Mouse (Mus musculus) CH12.LX (cell line): ENCODE measurements around the gene Bola3. TPM values are rescaled to one million over a fixed set of nuclear protein-coding genes. Genes with fewer than 3 reads are reported as not detected.

Experiments used
- DNase-seq: peaks from one replicate; pipeline ENCODE4 v3.0.0-alpha.2; 2013; ENCODE audit errors: extremely low read depth
- H3K27ac ChIP-seq: 2 replicates; pipeline ENCODE4 v1.5.1; 2012; ENCODE audit warnings: low read depth, mild to moderate bottlenecking, control low read depth, moderate library complexity; ENCODE audit not compliant: insufficient read depth
- H3K27me3 ChIP-seq: replicated peaks from 2 replicates; pipeline ENCODE3; 2012; ENCODE audit warnings: inconsistent platforms
- H3K36me3 ChIP-seq, 2 experiments: replicated peaks in 1 of 2; 2 replicates each; pipeline versions ENCODE3 to v1.6.1; 2012; ENCODE audit warnings: inconsistent platforms in 1 of 2, low read length in 1 of 2, mild to moderate bottlenecking in 1 of 2, mixed read lengths in 1 of 2, moderate library complexity in 1 of 2; ENCODE audit not compliant: control insufficient read depth in 1 of 2, insufficient read depth in 1 of 2
- H3K4me1 ChIP-seq, 2 experiments: 2 replicates each; pipeline ENCODE4 v1.6.1; 2012; ENCODE audit warnings: inconsistent platforms in 1 of 2, moderate library complexity in 1 of 2; ENCODE audit not compliant: insufficient read depth in 2 of 2, control insufficient read depth in 1 of 2
- H3K4me2 ChIP-seq: 2 replicates; pipeline ENCODE4 v1.6.1; 2012; ENCODE audit warnings: low read depth, mild to moderate bottlenecking, control low read depth; ENCODE audit not compliant: poor library complexity, insufficient read depth, severe bottlenecking
- H3K4me3 ChIP-seq, 3 experiments: fragments of 150-350 bp in 1 of 3; sonication (generic) in 1 of 3; replicated peaks in 1 of 3; 2 replicates each; pipeline versions ENCODE3 to v1.5.1; 2011 to 2012; ENCODE audit warnings: low read depth in 2 of 3, low read length in 2 of 3, mild to moderate bottlenecking in 2 of 3, moderate library complexity in 2 of 3, control low read depth in 1 of 3, improper control_type of control experiment in 1 of 3, inconsistent platforms in 1 of 3, mixed read lengths in 1 of 3; ENCODE audit not compliant: poor library complexity in 1 of 3
- H3K79me2 ChIP-seq: replicated peaks from 2 replicates; pipeline ENCODE4 v1.6.1; 2012; ENCODE audit warnings: mild to moderate bottlenecking, moderate library complexity; ENCODE audit not compliant: control insufficient read depth, poor library complexity, insufficient read depth, severe bottlenecking; ENCODE audit errors: extremely low read depth
- H3K9ac ChIP-seq: 2 replicates; pipeline ENCODE4 v1.6.1; 2012; ENCODE audit warnings: low read depth, mild to moderate bottlenecking, control low read depth, moderate library complexity; ENCODE audit not compliant: insufficient read depth
- H3K9me3 ChIP-seq: replicated peaks from 2 replicates; pipeline ENCODE3; 2012; ENCODE audit warnings: low read length, inconsistent platforms, mixed read lengths
- BHLHE40 ChIP-seq: IDR thresholded peaks from 2 replicates; pipeline ENCODE4 v1.6.1; 2011; ENCODE audit warnings: mild to moderate bottlenecking, low read depth, low read length, improper control_type of control experiment
- CHD2 ChIP-seq: IDR thresholded peaks from 2 replicates; pipeline ENCODE4 v1.6.1; 2011; ENCODE audit warnings: low read length, improper control_type of control experiment
- CTCF ChIP-seq, 2 experiments: IDR thresholded peaks in 1 of 2; conservative IDR thresholded peaks in 1 of 2; 2 replicates each; pipeline ENCODE4 v1.5.1; 2011 to 2012; ENCODE audit warnings: low read depth in 2 of 2, low read length in 2 of 2, improper control_type of control experiment in 1 of 2, inconsistent platforms in 1 of 2, mild to moderate bottlenecking in 1 of 2, moderate library complexity in 1 of 2
- ELF1 ChIP-seq: IDR thresholded peaks from 2 replicates; pipeline ENCODE4 v1.6.1; 2014; ENCODE audit warnings: low read depth, mild to moderate bottlenecking, inconsistent platforms, low read length, improper control_type of control experiment
- EP300 ChIP-seq: IDR thresholded peaks from 2 replicates; pipeline ENCODE4 v1.6.1; 2011; ENCODE audit warnings: low read length, improper control_type of control experiment
- ETS1 ChIP-seq: conservative IDR thresholded peaks from 2 replicates; pipeline ENCODE4 v1.6.1; 2012; ENCODE audit warnings: low read depth, mild to moderate bottlenecking, inconsistent platforms, low read length, improper control_type of control experiment, moderate library complexity
- GABPA ChIP-seq: IDR thresholded peaks from 2 replicates; pipeline ENCODE4 v1.6.1; 2012; ENCODE audit warnings: low read depth, low read length, improper control_type of control experiment, inconsistent platforms; ENCODE audit not compliant: insufficient replicate concordance
- HCFC1 ChIP-seq: IDR thresholded peaks from 2 replicates; pipeline ENCODE4 v1.6.1; 2012; ENCODE audit warnings: low read depth, mild to moderate bottlenecking, inconsistent platforms, low read length, improper control_type of control experiment
- JUN ChIP-seq: IDR thresholded peaks from 2 replicates; pipeline ENCODE4 v1.6.1; 2011; ENCODE audit warnings: low read depth, mild to moderate bottlenecking, low read length, improper control_type of control experiment, moderate library complexity; ENCODE audit not compliant: insufficient read depth
- KAT2A ChIP-seq: IDR thresholded peaks from 2 replicates; pipeline ENCODE4 v1.6.1; 2012; ENCODE audit warnings: low read length, improper control_type of control experiment, inconsistent platforms; ENCODE audit not compliant: insufficient replicate concordance
- MAFK ChIP-seq: IDR thresholded peaks from 2 replicates; pipeline ENCODE4 v1.6.1; 2011; ENCODE audit warnings: low read length, improper control_type of control experiment; ENCODE audit not compliant: insufficient replicate concordance
- MAX ChIP-seq: IDR thresholded peaks from 2 replicates; pipeline ENCODE4 v1.6.1; 2011; ENCODE audit warnings: low read length, improper control_type of control experiment
- MAZ ChIP-seq: IDR thresholded peaks from 2 replicates; pipeline ENCODE4 v1.6.1; 2012; ENCODE audit warnings: low read depth, mild to moderate bottlenecking, inconsistent platforms, low read length, improper control_type of control experiment, moderate library complexity
- MEF2A ChIP-seq: IDR thresholded peaks from 2 replicates; pipeline ENCODE4 v1.6.1; 2014; ENCODE audit warnings: low read depth, mild to moderate bottlenecking, inconsistent platforms, low read length, improper control_type of control experiment, borderline replicate concordance
- MXI1 ChIP-seq: IDR thresholded peaks from 2 replicates; pipeline ENCODE4 v1.6.1; 2011; ENCODE audit warnings: mild to moderate bottlenecking, low read depth, low read length, improper control_type of control experiment
- MYC ChIP-seq: IDR thresholded peaks from 2 replicates; pipeline ENCODE4 v1.6.1; 2011; ENCODE audit warnings: low read depth, mild to moderate bottlenecking, improper control_type of control experiment, low read length
- NRF1 ChIP-seq: IDR thresholded peaks from 2 replicates; pipeline ENCODE4 v1.6.1; 2014; ENCODE audit warnings: low read depth, mild to moderate bottlenecking, inconsistent platforms, low read length, improper control_type of control experiment, moderate library complexity
- PAX5 ChIP-seq: IDR thresholded peaks from 2 replicates; pipeline ENCODE4 v1.6.1; 2012; ENCODE audit warnings: low read length, inconsistent platforms, mixed read lengths
- POLR2A ChIP-seq: IDR thresholded peaks from 2 replicates; pipeline ENCODE4 v1.6.1; 2011; ENCODE audit warnings: low read depth, mild to moderate bottlenecking, improper control_type of control experiment, low read length
- SIN3A ChIP-seq: IDR thresholded peaks from 2 replicates; pipeline ENCODE4 v1.6.1; 2012; ENCODE audit warnings: low read length, improper control_type of control experiment, inconsistent platforms
- SMC3 ChIP-seq: IDR thresholded peaks from 2 replicates; pipeline ENCODE4 v1.6.1; 2011; ENCODE audit warnings: low read depth, low read length, improper control_type of control experiment
- TCF12 ChIP-seq: IDR thresholded peaks from 2 replicates; pipeline ENCODE4 v1.6.1; 2014; ENCODE audit warnings: low read depth, mild to moderate bottlenecking, inconsistent platforms, low read length, improper control_type of control experiment
- UBTF ChIP-seq: IDR thresholded peaks from 2 replicates; pipeline ENCODE4 v1.6.1; 2012; ENCODE audit warnings: low read depth, mild to moderate bottlenecking, inconsistent platforms, low read length, improper control_type of control experiment, moderate library complexity
- USF2 ChIP-seq: conservative IDR thresholded peaks from 2 replicates; pipeline ENCODE4 v1.6.1; 2011; ENCODE audit warnings: low read depth, low read length, improper control_type of control experiment
- ZC3H11A ChIP-seq: IDR thresholded peaks from 2 replicates; pipeline ENCODE4 v1.6.1; 2012; ENCODE audit warnings: low read depth, mild to moderate bottlenecking, inconsistent platforms, low read length, improper control_type of control experiment
- ZKSCAN1 ChIP-seq: IDR thresholded peaks from 2 replicates; pipeline ENCODE4 v1.6.1; 2012; ENCODE audit warnings: low read depth, inconsistent platforms, low read length, improper control_type of control experiment, borderline replicate concordance
- ZMIZ1 ChIP-seq: IDR thresholded peaks from 2 replicates; pipeline ENCODE4 v1.6.1; 2012; ENCODE audit warnings: low read depth, mild to moderate bottlenecking, inconsistent platforms, low read length, improper control_type of control experiment
- ZNF384 ChIP-seq: IDR thresholded peaks from 2 replicates; pipeline ENCODE4 v1.6.1; 2012; ENCODE audit warnings: low read depth, low read length, improper control_type of control experiment, inconsistent platforms
- dilution Hi-C: fragments of 300-500 bp; cut with MboI; formaldehyde crosslinking; loops from 2 replicates; pipeline ENCODE4 v1.14.3; 2020; ENCODE audit warnings: low sequenced_read_pairs; ENCODE audit not compliant: extremely low pct_unique_long_range_greater_than_20kb, extremely low pct_ligation_motif_present
- in situ Hi-C: fragments of 300-500 bp; cut with MboI; formaldehyde crosslinking; loops from 3 replicates; pipeline ENCODE4 v1.14.3; 2019; ENCODE audit warnings: low sequenced_read_pairs, low pct_ligation_motif_present, low pct_unique_long_range_greater_than_20kb, mixed read lengths
- polyA plus RNA-seq: library from polyadenylated mRNA; unstranded; fragments of >175 nt; gene quantifications from 2 replicates; pipeline ENCODE4 v1.2.1, GENCODE M21; 2012; ENCODE audit warnings: low read depth; ENCODE audit not compliant: insufficient read length
- total RNA-seq, 2 experiments: library from RNA; depleted of rRNA; stranded (reverse); fragments of 300-350 nt in 1 of 2; fragments of >200 nt in 1 of 2; gene quantifications; 2 replicates each; pipeline ENCODE4 v1.2.3; 2012 to 2014

The Bola3 gene
- total and polyA plus RNA-seq, 3 experiments, result 35.3 to 223 (median 60.5) TPM

GRCm38 (mm10) chr6:83323652-83324419 is 25.1 kb upstream of the Bola3 start:
- peak; percentile 70 for TF ChIP-seq ZNF384
- no peak for TF ChIP-seq CTCF (conservative IDR thresholded peaks at IDR 0.05 in 1 of 2, IDR thresholded peaks at IDR 0.05 in 1 of 2; ENCODE audit: low read depth in 2 of 2, low read length in 2 of 2)
- peak; percentile 83 for TF ChIP-seq CHD2
- TF ChIP-seq ETS1, result peak; percentile 33; the same call in 1 of the 2 replicates
- DNase-seq, result peak; percentile 78
- in situ Hi-C loops (no loop called here), dilution Hi-C loops (no loop called here)
- Histone ChIP-seq H3K4me2 (peak overlapping the region; percentile 92), H3K27ac (peak overlapping the region; percentile 85), H3K79me2 (peaks cover 42% of the 10 kb centered on the region), H3K9ac (peak overlapping the region; percentile 68), H3K36me3 (peaks cover 6 to 10% of the 10 kb centered on the region in 2 experiments), H3K27me3 (no peaks in the 10 kb centered on the region), H3K4me3 (peak overlapping the region in 1 of 3 experiments; percentile 15), H3K9me3 (no peaks in the 10 kb centered on the region), H3K4me1 (peaks cover 15 to 47% of the 10 kb centered on the region in 2 experiments)

- Histone ChIP-seq H3K4me1 (peaks cover 15 to 48% of the 10 kb centered on the region in 2 experiments), H3K36me3 (peaks cover 21 to 29% of the 10 kb centered on the region in 2 experiments)
- dilution Hi-C loops, result no loop called here
- TF ChIP-seq ZC3H11A (no peak), BHLHE40 (peak; percentile 79), ZKSCAN1 (no peak), EP300 (no peak), ETS1 (no peak), GABPA (no peak), MAX (peak; percentile 55), MAZ (0 out of 2 replicates have a peak, but pooled peaks have one; percentile 61), MXI1 (peak; percentile 92), UBTF (peak; percentile 58; the same call in 1 of the 2 replicates), ZNF384 (peak; percentile 50; the same call in 1 of the 2 replicates), MEF2A (no peak; the same call in 1 of the 2 replicates), MAFK (no peak), POLR2A (peak; percentile 98), SMC3 (no peak), ZMIZ1 (peak; percentile 94), TCF12 (peak; percentile 84), KAT2A (peak; percentile 65; the same call in 1 of the 2 replicates), MYC (0 out of 2 replicates have a peak, but pooled peaks have one; percentile 29), ELF1 (peak; percentile 95), HCFC1 (peak; percentile 85), CHD2 (peak; percentile 100), NRF1 (peak; percentile 61), SIN3A (peak; percentile 68), JUN (no peak), USF2 (no peak), PAX5 (no peak)
These were observed 23.2 kb upstream of the Bola3 start, which contains the start of the genes Mthfd2 and Mob1a for GRCm38 (mm10) chr6:83325525-83326393. Mthfd2 (minus strand) TSS chr6:83325908. Mob1a (plus strand) TSS chr6:83326016.

More at GRCm38 (mm10) chr6:83325525-83326393, 23.2 kb upstream of the Bola3 start, which contains the start of the genes Mthfd2 and Mob1a:
- peak; percentile 97 for DNase-seq
- no peaks in the 10 kb centered on the region for H3K9me3 ChIP-seq
- H3K27me3 ChIP-seq, result no peaks in the 10 kb centered on the region
- peak within 1 kb of the TSS; percentile 85 to 94 (median 93) for H3K4me3 ChIP-seq
- H3K9ac ChIP-seq, result peak within 1 kb of the TSS; percentile 96
- in situ Hi-C loops, result no loop called here
- H3K27ac ChIP-seq, result peak within 1 kb of the TSS; percentile 87
- peak within 1 kb of the TSS; percentile 99 for H3K4me2 ChIP-seq
- H3K79me2 ChIP-seq, result peaks cover 59% of the 10 kb centered on the region
